Mouse (Mus musculus) testis, adult 2 months (tissue): Measurements from ENCODE around the gene Gatad1.

Source experiments
- CTCF ChIP-seq: fragments of 200-500 bp; IDR thresholded peaks from 2 replicates; pipeline ENCODE4 v1.5.1; 2012; ENCODE audit warnings: low read depth, mild to moderate bottlenecking, inconsistent platforms, low read length, moderate library complexity; ENCODE audit not compliant: control insufficient read depth, insufficient read depth, insufficient replicate concordance
- POLR2A ChIP-seq: fragments of 200-500 bp; IDR thresholded peaks from 2 replicates; pipeline ENCODE4 v1.6.1; 2012; ENCODE audit warnings: low read depth, mild to moderate bottlenecking, inconsistent platforms, low read length, moderate library complexity; ENCODE audit not compliant: control insufficient read depth

DNA sequence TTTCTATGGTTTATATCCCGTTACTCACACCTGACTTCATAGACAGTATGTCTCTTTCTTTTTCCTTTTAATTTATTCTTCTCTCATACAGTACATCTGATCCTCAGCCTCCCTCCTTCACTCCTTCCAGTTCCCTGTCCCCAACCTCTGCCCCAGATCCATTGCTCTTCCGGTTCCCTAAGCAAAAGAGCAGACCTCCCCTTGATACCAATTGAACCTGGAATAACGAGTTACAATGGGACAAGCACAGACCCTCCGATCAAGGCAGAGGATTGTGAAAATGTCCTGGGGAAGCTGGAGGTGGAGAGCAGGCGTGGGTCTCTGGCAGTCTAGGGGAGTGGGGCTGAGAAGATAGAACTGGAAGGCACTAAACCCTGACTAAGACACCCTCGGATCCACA, 6.1 kb downstream of the Gatad1 start, which contains the start of gene Tmbim7:
- TF ChIP-seq POLR2A (no peak), CTCF (no peak)
